In genomic region chr3:79673082-79673481, GRCm38 (mm10) we compare ENCODE assay signal across 8 mouse cellular contexts. TPM values are rescaled to one million over a fixed set of nuclear protein-coding genes. Genes with fewer than 3 reads are reported as not detected.
DNase-seq lines count a peak whose midpoint lies in the region.

No protein-coding gene starts in this region.

- intact Hi-C loops in heart, postnatal 14 days (cut with DNase I): loop anchor here (1.0 to 5.0 kb wide), 3 partner anchors 64 to 136 kb away; partner anchors contain the start of gene Rxfp1
- intact Hi-C loops in left cerebral cortex, postnatal 25 days (cut with DNase I): loop anchor here (1.0 to 10.0 kb wide), 2 partner anchors 72 to 136 kb away; no protein-coding TSS in a partner anchor

- DNase-seq in adrenal gland, adult (ENCODE audit: inconsistent age in 2 of 2, low spot score in 1 of 2): peak; percentile 24 to 85
- no peak for DNase-seq in adrenal gland, adult 8-10 months
- DNase-seq in urinary bladder, postnatal 14 days (ENCODE audit: low spot score): peak; percentile 64
- no peak for DNase-seq in urinary bladder, adult 2 months (ENCODE audit: low spot score)
- DNase-seq in embryo, embryonic 11 days: peak; percentile 84
- peak; percentile 59 to 85 for DNase-seq in heart, postnatal 14 days
- peak; percentile 76 to 77 for DNase-seq in left cerebral cortex, postnatal 25 days (ENCODE audit: low spot score in 2 of 2)
- DNase-seq in retina, postnatal 1 day: peak; percentile 74

RNA-seq across cellular contexts. Expression of gene Etfdh, which starts 43.8 kb away (rescaled TPM):
- total RNA-seq in adrenal gland, adult 8-10 months (2022): 100 to 1,000 TPM; 103 to 174 (median 153) TPM
- 32.6 and 34.3 TPM in 2 replicates for polyA plus RNA-seq in urinary bladder, adult 2 months (2012; rRNA removed)
- 100 to 1,000 TPM; 545 to 570 TPM for total RNA-seq in heart, postnatal 14 days (2021)
- total RNA-seq in left cerebral cortex, postnatal 25 days (2021): 10 to 100 TPM; 23.2 to 24.0 TPM

RNA-seq across cellular contexts. Expression of gene 4930579G24Rik, which starts 44.2 kb away (rescaled TPM):
- total RNA-seq in adrenal gland, adult 8-10 months (2022): 1 to 10 TPM; 2.1 to 2.6 (median 2.4) TPM
- 3.6 and 3.7 TPM in 2 replicates for polyA plus RNA-seq in urinary bladder, adult 2 months (2012; rRNA removed)
- total RNA-seq in heart, postnatal 14 days (2021): 1 to 10 TPM; 1.9 to 3.0 TPM
- 1 to 10 TPM; 1.4 TPM for total RNA-seq in left cerebral cortex, postnatal 25 days (2021)

Comparison
In these comparisons a context has a peak if more than half of its experiments do, and no peak if none do; other contexts are left out.
1. DNase-seq: peak in adrenal gland, adult (2 of 2), urinary bladder, postnatal 14 days (single experiment), embryo, embryonic 11 days (single experiment), heart, postnatal 14 days (2 of 2), left cerebral cortex, postnatal 25 days (2 of 2) and retina, postnatal 1 day (single experiment); none in adrenal gland, adult 8-10 months (single experiment) and urinary bladder, adult 2 months (single experiment).
2. RNA of gene Etfdh, which starts 43.8 kb away (total RNA-seq): 545 to 570 TPM in heart, postnatal 14 days and 103 to 174 TPM in adrenal gland, adult 8-10 months; 23.2 to 24.0 TPM in left cerebral cortex, postnatal 25 days; every median in the first group is over 4 times any median in the second.